Mouse (Mus musculus): ENCODE data around the gene Plch2.

Plch2 gene

DNA sequence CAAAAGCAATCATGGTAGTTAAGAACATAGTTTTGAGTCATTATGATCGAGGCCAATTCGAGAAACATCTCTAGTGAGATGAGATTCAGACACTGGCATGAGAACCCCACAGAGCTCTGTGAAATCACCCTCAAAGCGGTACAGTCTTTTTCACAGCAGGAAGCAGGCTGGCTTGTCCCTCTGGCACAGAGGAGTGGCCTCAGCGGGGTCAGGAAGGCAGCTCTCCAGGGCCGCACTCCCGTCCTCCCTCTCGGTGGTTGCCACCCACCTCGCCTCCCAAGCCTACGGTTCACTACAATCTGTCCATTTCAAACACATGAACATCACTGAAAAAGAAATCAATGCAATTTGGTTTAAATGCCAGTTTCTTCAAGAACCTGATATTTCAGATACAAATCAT lies 17.8 kb upstream of the Plch2 start:
- DNase-seq (ENCODE audit: low read depth, low spot score), result no peak

GRCm38 (mm10) chr4:155070921-155071320 lies 14.3 kb upstream of the Plch2 start:
- DNase-seq (ENCODE audit: low read depth, low spot score), result no peak

- no peak for DNase-seq (ENCODE audit: low read depth, low spot score)
Observed at GRCm38 (mm10) chr4:155070199-155070598, 13.6 kb upstream of the Plch2 start.

GRCm38 (mm10) chr4:155069191-155069590 lies 12.6 kb upstream of the Plch2 start:
- DNase-seq (ENCODE audit: low read depth, low spot score), result no peak

DNA sequence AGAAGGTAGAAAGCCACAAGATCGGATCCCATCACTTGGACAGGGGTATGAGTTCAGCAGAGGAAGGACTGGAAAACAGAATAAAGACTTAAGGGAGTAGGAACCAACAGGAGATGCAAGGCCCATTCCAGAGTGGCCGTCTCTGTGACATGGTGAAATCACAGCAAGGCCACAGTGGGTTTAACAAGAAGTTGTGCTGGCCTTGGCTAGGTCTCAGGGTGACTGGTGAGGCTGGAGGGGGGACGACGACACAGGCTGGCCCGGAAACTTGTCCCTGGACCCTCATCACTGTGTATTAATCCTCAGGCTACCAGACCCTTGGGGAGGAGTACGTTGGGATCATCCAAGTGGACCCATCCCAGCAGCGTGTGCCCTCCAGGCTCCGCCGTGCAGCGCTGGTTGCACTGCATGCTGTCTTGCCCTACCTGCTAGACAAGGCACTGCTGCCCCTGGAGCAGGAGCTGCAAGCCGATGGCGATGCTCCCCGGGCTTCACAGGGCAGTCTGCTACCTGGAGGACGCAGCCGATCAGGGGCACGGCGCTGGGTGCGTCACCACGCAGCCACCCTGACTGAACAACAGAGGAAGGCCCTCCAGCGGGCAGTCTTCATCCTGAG lies 11.9 kb upstream of the Plch2 start:
- no peak for DNase-seq (ENCODE audit: low read depth, low spot score)

DNA sequence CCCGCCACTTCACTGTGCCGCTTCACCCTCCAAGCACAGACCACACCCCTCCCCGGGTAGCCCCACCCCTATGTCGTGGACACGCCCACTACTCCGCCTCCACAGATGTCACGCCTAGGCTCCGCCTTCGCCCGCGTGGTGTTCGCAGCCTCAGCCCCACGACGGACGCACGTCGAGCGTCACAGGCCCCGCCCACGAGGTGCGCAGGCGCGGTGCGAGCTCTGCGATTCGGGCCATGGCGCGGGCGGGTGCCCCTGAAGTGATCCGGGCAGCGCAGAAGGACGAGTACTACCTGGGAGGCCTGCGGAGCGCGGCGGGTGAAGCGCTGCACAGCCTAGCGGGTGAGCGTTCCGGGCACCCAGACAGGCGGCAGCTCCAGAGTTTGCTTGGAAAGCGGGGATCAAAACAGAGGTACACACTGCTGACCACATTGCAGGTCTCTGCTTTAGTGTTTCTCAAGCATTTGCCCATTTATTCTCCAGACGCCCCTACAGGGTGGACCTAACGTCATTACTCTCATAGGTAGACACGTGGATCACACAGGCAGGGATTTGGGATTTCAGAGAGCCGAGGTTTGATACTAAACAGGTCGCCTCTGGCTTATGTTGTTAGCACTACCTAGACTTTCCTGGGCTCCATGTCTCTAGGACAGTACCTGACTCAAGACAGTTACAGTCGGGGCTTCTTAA lies 10.4 kb upstream of the Plch2 start, which contains the start of gene Pex10:
TSS of gene Pex10 (plus strand) at position 183 of the 689 bp plus-strand sequence.
- DNase-seq (ENCODE audit: low read depth, low spot score), result peak; percentile 97

DNA sequence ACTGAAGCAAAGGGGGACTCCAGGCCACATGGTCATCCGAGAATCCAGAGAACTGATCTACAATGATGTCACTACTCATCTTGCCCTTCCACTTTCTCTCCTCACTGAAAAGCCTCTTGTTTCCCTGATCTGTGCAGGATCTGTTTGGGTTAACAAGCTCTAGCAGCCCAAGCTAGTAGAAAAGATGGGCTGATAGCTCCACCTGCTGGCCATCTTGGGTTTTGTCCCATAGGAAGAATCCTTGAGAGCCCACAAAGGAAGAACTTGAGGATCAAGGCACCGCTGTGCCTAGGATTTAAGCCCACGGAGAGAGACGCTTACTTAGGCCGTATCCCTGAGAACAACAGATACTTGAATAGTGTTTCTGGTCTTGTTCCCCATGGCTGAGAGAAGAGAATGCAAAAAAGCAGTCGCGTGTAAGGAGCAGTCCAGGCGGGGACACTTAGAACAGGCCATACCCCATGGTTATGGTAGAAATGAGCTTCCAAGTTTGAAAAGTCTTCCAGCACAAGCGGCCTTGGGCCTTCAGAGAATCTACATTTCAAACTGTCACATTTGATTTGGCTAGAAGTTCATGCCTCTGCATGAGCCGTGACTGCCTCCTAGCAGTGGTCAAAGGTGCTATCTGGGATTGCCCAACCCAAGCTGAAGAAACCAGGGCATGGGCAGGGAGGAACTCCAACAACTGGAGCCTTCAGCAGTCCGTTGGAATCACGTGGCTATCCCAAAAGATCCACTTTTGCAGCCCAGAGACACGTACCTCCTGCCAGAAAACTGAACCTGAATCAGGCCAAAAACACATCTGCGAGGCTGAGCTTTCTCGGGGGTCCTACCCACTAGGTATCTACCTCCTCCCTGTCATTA lies 9.6 kb upstream of the Plch2 start:
- peak; percentile 89 for DNase-seq (ENCODE audit: low read depth, low spot score)

- DNase-seq (ENCODE audit: low read depth, low spot score), result no peak
Observed at GRCm38 (mm10) chr4:155064474-155064873, 7.9 kb upstream of the Plch2 start.

GRCm38 (mm10) chr4:155063895-155064294 lies 7.3 kb upstream of the Plch2 start:
- no peak for DNase-seq (ENCODE audit: low read depth, low spot score)

GRCm38 (mm10) chr4:155058325-155058724 lies 1.7 kb upstream of the Plch2 start:
- no peak for DNase-seq (ENCODE audit: low read depth, low spot score)

DNA sequence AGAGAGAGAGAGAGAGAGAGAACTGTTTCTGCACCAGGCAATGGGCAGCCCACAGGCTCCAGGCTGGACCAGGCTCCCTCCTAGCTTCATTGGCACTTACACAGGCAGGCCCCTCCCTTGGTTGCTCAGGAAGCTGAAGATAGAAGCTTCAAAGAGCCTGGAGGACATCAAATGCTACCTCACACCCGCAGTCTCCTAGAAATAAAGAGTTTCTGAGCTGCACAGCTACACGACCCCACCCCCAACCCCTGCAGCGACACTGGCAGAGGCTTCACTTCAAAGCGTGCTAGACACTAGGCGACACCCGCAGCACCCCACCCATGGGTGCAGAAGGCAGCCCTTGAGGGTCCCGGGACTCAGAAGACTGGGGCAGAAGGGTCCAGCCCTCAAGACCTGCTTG lies 6.5 kb downstream of the Plch2 start:
- DNase-seq (ENCODE audit: low read depth, low spot score), result no peak

GRCm38 (mm10) chr4:155046636-155047035 lies 9.9 kb downstream of the Plch2 start:
- DNase-seq (ENCODE audit: low read depth, low spot score), result no peak

- DNase-seq (ENCODE audit: low read depth, low spot score), result no peak
Observed at GRCm38 (mm10) chr4:155043289-155043625, 13.3 kb downstream of the Plch2 start.

DNA sequence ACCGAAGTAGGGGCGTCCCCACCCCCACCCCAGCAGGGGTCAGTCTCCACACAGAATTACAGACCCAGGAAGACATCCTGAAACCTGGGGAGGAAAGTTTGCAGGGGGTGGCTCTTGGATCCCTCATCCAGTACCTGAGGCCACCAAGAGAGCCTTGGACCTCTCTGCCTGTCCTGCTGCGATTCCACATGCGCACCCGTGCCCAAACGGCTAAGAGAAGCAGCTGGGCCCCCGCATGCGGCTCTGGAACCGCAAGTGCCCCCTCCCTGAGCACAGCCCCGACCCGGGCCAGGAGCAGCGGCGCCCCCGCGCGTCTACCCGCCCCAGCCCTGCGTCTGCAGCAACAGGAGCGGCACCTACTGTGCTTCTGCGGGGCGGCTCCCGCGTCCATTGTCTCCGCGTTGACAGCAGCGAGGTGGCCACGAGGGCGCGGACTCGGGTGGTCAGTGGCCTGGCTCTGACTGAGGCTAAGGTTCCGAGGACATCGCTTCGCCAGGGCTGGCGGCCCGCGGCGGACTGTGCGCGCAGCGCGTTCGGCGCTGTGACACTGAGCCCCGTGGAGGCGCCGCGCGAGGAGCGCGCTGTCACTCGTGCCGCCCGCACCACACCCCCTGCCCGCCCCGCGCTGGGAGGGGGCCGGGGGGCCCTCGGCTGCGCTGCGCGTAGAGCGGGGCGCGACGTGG lies 13.8 kb downstream of the Plch2 start:
- no peak for DNase-seq (ENCODE audit: low read depth, low spot score)

DNA sequence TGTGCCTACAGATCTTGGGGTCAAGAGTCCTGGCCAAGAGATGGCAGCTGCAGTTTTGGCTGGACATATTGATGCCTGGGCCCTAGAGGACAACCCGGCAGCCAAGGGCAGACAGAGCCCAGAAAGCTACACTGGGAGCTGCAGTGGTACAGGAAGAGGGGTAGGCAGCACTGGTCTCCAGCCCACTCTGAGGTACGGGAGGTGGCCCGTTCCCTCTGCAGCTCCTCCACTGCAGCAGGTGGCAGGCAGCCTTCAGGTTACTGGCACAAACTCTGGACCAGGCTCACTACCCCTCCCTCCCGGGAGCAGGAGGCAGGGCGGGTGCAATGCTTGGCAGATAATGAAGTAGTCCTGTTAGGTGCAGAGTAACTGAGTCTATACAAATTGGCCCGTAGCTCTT lies 15.9 kb downstream of the Plch2 start:
- DNase-seq (ENCODE audit: low read depth, low spot score), result no peak

DNA sequence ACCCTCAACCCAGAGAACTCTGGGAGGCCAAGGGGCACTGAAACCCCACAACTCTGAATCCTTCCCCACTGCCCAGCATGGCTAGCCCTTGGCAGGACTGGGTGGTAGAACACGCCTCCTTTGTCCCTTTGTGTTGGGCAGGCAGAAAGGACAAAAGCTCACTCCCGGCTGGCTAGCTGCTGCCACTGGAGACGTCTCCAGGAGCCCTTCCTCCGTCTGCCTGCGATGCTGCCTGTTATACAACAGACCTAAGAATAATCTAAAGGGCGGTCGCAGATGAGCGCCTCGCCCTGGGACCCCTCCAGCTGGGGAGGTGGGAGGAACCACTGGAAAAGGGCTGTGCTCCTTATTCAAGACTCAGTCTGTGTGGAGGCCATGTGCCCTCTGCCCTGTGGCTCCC lies 16.4 kb downstream of the Plch2 start:
- DNase-seq (ENCODE audit: low read depth, low spot score), result no peak

- DNase-seq (ENCODE audit: low read depth, low spot score), result no peak
Observed at GRCm38 (mm10) chr4:155034787-155035186, 21.8 kb downstream of the Plch2 start.

DNA sequence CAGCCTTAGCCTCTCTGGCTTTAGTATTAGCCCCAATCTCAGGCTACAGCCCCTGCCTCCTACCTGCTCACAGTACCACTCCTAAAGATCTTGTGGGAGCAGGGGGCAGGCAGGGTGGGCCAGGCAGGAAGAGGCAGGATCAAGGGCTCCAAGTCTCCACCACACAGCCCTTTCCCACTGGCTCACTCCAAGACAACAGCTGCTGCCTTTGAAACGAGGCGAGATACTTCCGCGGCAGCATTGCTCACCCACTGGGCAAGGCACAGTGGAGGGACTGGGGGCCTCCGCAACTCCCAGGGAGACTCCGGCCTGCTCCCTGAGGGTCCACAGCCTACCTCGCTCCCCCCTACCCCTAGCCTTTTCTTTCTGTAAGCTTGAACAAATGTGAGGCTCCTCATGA lies 22.4 kb downstream of the Plch2 start:
- DNase-seq (ENCODE audit: low read depth, low spot score), result no peak

DNA sequence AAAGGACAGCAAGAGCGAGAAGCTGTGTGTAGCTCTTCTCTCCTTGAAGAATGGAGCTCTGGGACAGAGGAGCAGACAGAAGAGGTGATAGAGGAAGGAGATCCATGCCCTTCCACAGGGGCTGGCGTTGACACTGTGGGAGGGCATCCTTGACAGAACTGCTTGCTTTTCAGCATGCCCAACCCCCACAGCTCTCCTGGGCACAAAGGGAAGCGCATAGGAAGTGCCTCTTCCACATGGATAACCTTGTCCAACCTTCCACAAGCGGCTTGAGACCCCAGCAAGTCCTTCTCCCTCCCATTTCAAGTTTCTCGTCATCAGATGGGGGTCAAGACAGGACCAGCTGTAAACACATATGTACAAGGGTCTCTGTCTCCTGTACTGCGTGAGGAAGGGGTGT lies 23.5 kb downstream of the Plch2 start:
- DNase-seq (ENCODE audit: low read depth, low spot score), result no peak

- DNase-seq (ENCODE audit: low read depth, low spot score), result no peak
Observed at GRCm38 (mm10) chr4:155024170-155025010, 32.2 kb downstream of the Plch2 start.

DNA sequence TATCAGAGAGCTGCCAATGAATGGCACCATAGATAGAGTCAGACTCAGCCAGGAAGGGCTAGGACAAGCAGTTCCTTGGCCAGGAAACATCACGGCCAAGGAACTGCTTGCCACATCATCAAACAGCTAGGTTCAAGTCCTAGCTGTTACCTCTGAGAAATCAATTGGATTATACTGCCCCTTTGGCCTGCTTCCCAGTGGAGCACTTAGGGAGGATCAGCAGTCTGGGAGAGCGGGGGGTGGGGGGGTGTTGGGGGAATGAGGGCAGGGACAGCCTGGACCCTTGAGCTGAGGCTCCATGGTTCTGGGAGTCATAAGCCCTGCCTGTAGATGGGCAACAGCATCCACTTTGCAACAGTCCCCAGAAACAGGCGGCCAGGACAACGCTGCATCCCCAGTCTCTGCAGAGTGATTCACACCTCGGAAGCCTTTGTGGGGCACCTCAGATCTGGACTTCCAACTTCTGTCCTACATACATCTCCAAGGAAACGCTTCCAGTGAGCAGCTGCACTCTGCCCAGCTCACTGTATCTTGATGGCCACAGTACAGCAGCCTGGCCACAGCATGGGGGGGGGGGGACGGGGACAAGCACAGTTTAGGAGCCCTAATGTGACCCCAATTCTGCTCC lies 34.2 kb downstream of the Plch2 start:
- DNase-seq (ENCODE audit: low read depth, low spot score), result no peak
